Mouse (Mus musculus): ENCODE data around the gene Syndig1.

Gene Syndig1

GRCm38 (mm10) chr2:149828911-149829310 lies at the start of gene Syndig1:
Gene Syndig1 (plus strand): TSS chr2:149829211.
- no peak for DNase-seq (ENCODE audit: extremely low read depth, low read depth)

GRCm38 (mm10) chr2:149798613-149799012 lies 30.4 kb upstream of the Syndig1 start:
- no peak for DNase-seq (ENCODE audit: extremely low read depth, low read depth)

- DNase-seq (ENCODE audit: extremely low read depth, low read depth): no peak
Observed at GRCm38 (mm10) chr2:149804599-149805140, 24.3 kb upstream of the Syndig1 start.

- DNase-seq (ENCODE audit: extremely low read depth, low read depth): no peak
Observed at GRCm38 (mm10) chr2:149805256-149805655, 23.8 kb upstream of the Syndig1 start.

- DNase-seq (ENCODE audit: extremely low read depth, low read depth): no peak
Observed at GRCm38 (mm10) chr2:149812899-149813298, 16.1 kb upstream of the Syndig1 start.

GRCm38 (mm10) chr2:149818395-149818794 lies 10.6 kb upstream of the Syndig1 start:
- DNase-seq (ENCODE audit: extremely low read depth, low read depth): no peak

DNA sequence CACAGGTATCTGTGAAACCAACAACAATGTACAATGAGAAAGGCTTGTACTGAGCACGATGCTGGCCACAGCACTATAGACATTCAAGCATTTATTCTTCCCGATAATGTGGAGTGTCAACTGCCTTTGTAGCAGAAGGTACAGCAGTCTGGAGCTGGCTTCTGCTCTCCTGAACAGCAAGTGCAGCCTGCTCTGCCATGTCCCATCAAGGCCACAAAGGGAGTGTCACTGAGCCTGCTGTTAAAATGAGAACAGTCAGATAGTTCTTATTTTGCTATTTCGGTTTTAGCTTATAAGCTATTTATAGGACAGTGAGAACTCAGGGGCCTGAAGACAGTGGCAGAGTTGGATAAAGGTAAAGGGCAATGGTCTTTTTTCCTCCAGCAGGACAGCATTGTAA lies 9.3 kb upstream of the Syndig1 start:
- DNase-seq (ENCODE audit: extremely low read depth, low read depth): no peak

- no peak for DNase-seq (ENCODE audit: extremely low read depth, low read depth)
Observed at GRCm38 (mm10) chr2:149820201-149820600, 8.8 kb upstream of the Syndig1 start.

DNA sequence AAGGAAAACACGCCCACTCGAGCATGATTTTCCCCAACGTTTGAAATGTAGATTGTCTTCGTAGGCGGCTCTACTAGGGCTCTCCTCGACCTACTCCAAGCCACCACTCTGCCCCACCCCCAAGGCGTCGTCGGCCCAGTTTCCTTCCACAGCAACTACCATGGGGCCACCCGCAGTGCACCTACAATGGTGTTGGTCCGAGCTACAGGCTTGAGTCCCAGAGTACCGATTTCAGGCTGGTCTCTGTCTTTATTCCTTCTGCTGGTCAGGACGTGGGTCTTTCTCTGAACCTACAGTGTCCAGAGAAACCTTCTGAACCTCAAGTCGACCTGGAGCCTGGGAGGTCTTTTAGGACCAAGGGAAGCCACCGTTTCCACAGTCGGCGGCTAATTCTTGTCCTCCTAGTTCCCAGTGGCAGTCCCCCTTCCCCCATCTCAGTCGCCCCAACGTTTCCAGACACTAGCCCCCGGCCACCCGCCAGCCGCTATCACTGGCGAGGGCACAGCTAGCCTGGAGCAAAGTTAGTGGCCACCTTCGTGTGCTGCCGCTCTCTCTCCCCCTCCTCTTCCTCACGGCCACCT lies 1.0 kb downstream of the Syndig1 start:
- no peak for DNase-seq (ENCODE audit: extremely low read depth, low read depth)

- no peak for DNase-seq (ENCODE audit: extremely low read depth, low read depth)
Observed at GRCm38 (mm10) chr2:149830536-149831458, 1.8 kb downstream of the Syndig1 start, which contains the start of gene C530025M09Rik. Gene C530025M09Rik (minus strand): TSS chr2:149831213.

GRCm38 (mm10) chr2:149831459-149832245 lies 2.6 kb downstream of the Syndig1 start:
- DNase-seq (ENCODE audit: extremely low read depth, low read depth): no peak

DNA sequence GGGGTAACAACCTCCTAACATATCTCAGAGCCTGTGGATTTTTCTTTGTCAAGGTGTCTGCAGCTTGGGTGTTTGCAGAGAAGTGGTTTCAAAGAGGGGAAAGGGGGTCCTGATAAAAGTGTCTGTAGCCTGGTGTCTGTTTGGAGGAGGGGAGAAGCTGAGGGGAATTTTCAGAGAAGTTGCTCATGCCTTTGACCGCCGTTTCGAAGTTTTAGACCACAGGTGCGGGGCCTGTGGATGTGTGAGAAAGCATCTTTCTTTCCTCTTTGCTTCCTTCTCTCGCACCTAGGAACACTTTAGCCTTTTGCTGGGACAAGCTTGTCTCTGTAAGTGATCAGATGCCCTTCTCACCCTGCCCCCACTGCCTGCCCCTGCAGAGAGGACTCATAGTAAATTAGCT lies 3.3 kb downstream of the Syndig1 start:
- no peak for DNase-seq (ENCODE audit: extremely low read depth, low read depth)

- DNase-seq (ENCODE audit: extremely low read depth, low read depth): no peak
Observed at GRCm38 (mm10) chr2:149835091-149835490, 6.1 kb downstream of the Syndig1 start.

- DNase-seq (ENCODE audit: extremely low read depth, low read depth): no peak
Observed at GRCm38 (mm10) chr2:149836471-149837135, 7.6 kb downstream of the Syndig1 start.

- DNase-seq (ENCODE audit: extremely low read depth, low read depth): no peak
Observed at GRCm38 (mm10) chr2:149839666-149840065, 10.7 kb downstream of the Syndig1 start.

GRCm38 (mm10) chr2:149844575-149844974 lies 15.6 kb downstream of the Syndig1 start:
- DNase-seq (ENCODE audit: extremely low read depth, low read depth): no peak

GRCm38 (mm10) chr2:149848778-149849177 lies 19.8 kb downstream of the Syndig1 start:
- no peak for DNase-seq (ENCODE audit: extremely low read depth, low read depth)

DNA sequence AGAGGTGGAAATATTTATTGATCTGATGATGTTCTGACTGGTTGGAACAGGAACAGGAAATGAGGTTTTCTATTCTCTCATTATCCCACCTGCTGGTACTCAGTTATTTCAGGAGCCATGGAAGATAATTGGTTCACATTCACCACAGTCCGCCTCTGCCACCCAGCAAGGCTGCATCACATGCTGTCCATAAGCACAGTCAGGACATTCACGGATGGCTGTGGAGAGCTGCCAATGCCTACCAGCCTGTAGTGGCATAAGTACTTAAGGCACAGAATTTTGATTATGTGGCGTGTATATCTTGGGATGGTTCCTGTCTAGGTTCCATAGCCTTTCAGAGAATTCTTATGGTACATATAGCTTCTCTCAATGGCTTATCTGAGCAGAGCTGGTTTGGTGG lies 32.0 kb downstream of the Syndig1 start:
- no peak for DNase-seq (ENCODE audit: extremely low read depth, low read depth)

DNA sequence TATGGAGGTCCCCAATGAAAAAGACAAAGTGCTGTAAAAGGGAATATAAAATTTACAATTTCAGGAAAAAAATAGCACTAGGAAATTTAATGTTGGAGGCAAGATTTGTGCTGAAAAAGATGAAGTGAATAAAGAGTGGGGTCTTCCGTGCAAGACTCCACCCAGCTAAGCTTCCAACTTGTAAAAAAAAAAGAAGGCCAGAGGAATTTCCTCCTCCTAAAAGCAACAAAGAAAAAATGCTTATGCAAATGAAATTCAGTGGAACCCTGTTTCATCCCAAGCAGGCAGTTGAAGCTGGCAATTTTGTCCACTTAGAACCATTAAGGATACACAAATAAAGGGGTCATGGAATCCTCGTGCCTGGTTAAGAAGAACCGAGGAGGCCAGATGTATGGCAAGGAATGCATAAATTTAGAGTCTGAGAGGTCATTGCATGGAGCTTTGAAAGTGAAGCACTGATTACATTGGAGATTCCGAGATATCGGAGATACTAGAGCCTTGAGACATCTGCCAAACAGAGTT lies 37.0 kb downstream of the Syndig1 start:
- no peak for DNase-seq (ENCODE audit: extremely low read depth, low read depth)

- DNase-seq (ENCODE audit: extremely low read depth, low read depth): no peak
Observed at GRCm38 (mm10) chr2:149870496-149870895, 41.5 kb downstream of the Syndig1 start.

DNA sequence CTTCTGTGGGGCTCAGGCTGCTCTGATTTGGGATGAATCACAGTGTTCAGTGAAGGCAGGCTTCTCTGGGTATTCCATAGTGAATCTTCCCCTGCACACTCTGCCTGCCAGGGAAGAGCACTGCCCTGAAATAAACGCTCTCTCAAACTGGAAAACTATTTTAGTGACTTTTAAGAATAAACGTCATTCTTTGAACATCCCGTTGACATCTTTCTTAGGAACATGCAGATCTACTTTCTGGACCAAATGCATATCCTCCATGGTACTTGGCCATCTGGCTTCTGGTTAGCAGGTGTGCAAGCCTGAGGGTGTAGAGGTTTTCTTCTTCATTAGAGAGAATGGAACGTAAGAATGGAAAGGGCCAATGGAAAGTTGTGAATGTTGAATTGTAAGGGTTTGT lies 43.5 kb downstream of the Syndig1 start:
- no peak for DNase-seq (ENCODE audit: extremely low read depth, low read depth)

Measured in MEL-GATA-1-ER (cell line).